Mouse (Mus musculus) cerebellum, adult 2 months (tissue): ENCODE data around the gene Trappc5. TPM values are rescaled to one million over a fixed set of nuclear protein-coding genes. Genes with fewer than 3 reads are reported as not detected.

ENCODE experiments used
- DNase-seq, 2 experiments: peaks; one replicate each; pipeline ENCODE4 v3.0.0; 2021
- H3K27ac ChIP-seq: fragments of 200-500 bp; 2 replicates; pipeline ENCODE4 v1.5.1; 2012; ENCODE audit warnings: low read length, control low read depth, inconsistent platforms; ENCODE audit not compliant: insufficient read depth
- H3K27me3 ChIP-seq: fragments of 200-500 bp; 2 replicates; pipeline ENCODE4 v1.6.1; 2012; ENCODE audit warnings: inconsistent platforms, mild to moderate bottlenecking, low read length, moderate library complexity; ENCODE audit not compliant: control insufficient read depth, insufficient read depth
- H3K4me1 ChIP-seq: fragments of 200-500 bp; 2 replicates; pipeline ENCODE4 v1.6.1; 2011; ENCODE audit warnings: low read length; ENCODE audit not compliant: control insufficient read depth, insufficient read depth
- H3K4me3 ChIP-seq: fragments of 200-500 bp; replicated peaks from 2 replicates; pipeline ENCODE3; 2011; ENCODE audit warnings: mild to moderate bottlenecking, low read depth, low read length, control low read depth; ENCODE audit not compliant: insufficient read depth
- CTCF ChIP-seq: fragments of 200-500 bp; IDR thresholded peaks from 2 replicates; pipeline ENCODE4 v1.5.1; 2011; ENCODE audit warnings: low read depth, mild to moderate bottlenecking, control low read depth, low read length, moderate library complexity, borderline replicate concordance; ENCODE audit not compliant: insufficient read depth
- POLR2A ChIP-seq: fragments of 200-500 bp; IDR thresholded peaks from 2 replicates; pipeline ENCODE4 v1.6.1; 2011; ENCODE audit warnings: low read length, control low read depth, borderline replicate concordance; ENCODE audit not compliant: insufficient read depth
- WGBS: fragments of 180-500 bp; shearing (Covaris S2); methylation state at CpG from one replicate; pipeline ENCODE4 v1.1.7; 2018; 5-methylcytosine and 5-hydroxymethylcytosine counted together
- polyA plus RNA-seq: library from polyadenylated mRNA; depleted of rRNA; stranded (reverse); fragments of >200 nt; gene quantifications from 2 replicates; pipeline ENCODE4 v1.2.3, GENCODE M21; 2012; rRNA removed

The Trappc5 gene
- polyA plus RNA-seq, 1 experiment = 50.2 TPM

GRCm38 (mm10) chr8:3701491-3701890, 25.4 kb downstream of the Trappc5 start:
- 95% methylated on average over 1 of the region's 1 CpGs for WGBS
- Histone ChIP-seq H3K4me3 (no peak overlapping the region), H3K4me1 (no peaks in the 10 kb centered on the region), H3K27me3 (no peaks in the 10 kb centered on the region), H3K27ac (no peak overlapping the region)
- TF ChIP-seq CTCF (no peak), POLR2A (no peak)
- DNase-seq = no peak

- H3K27ac ChIP-seq = no peak overlapping the region
- peak; percentile 38; the same call in 1 of the 2 replicates for TF ChIP-seq CTCF
- TF ChIP-seq POLR2A = no peak
- 35% methylated on average over 4 of the region's 4 CpGs for WGBS
- no peak for DNase-seq
- H3K4me1 ChIP-seq = no peaks in the 10 kb centered on the region
- H3K4me3 ChIP-seq = no peak overlapping the region
- no peaks in the 10 kb centered on the region for H3K27me3 ChIP-seq
Measured at GRCm38 (mm10) chr8:3705711-3706110, 29.6 kb downstream of the Trappc5 start.

GRCm38 (mm10) chr8:3707611-3708010, 31.5 kb downstream of the Trappc5 start:
- H3K4me3 ChIP-seq = no peak overlapping the region
- H3K27ac ChIP-seq = no peak overlapping the region
- no peaks in the 10 kb centered on the region for H3K4me1 ChIP-seq
- no peaks in the 10 kb centered on the region for H3K27me3 ChIP-seq
- TF ChIP-seq POLR2A (no peak), CTCF (no peak)
- no peak for DNase-seq
- 64% methylated on average over 7 of the region's 7 CpGs for WGBS

DNA sequence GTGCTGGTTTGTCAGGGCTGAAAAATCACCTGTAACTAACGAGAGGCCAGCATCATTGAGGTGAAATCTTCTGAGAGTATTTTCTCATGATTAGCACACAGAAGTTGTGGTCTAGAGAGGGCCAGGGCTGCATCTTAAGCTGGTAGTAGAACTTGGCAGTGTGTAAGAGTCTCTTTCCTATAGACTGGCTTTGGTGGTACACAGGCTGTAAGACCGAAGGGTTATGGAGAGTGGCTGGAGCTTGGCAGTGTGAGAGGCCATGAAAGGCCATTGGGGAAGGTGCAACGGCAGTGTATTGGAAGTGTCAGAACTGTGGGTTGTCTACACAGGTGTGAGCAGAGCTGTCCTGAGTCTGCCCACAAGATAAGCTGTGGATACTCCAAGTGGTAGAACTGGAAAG, 34.2 kb downstream of the Trappc5 start:
- no peak for TF ChIP-seq CTCF
- Histone ChIP-seq H3K4me1 (no peaks in the 10 kb centered on the region), H3K27me3 (no peaks in the 10 kb centered on the region), H3K4me3 (no peak overlapping the region), H3K27ac (no peak overlapping the region)
- no peak for DNase-seq
- 79% methylated on average over 3 of the region's 3 CpGs for WGBS

GRCm38 (mm10) chr8:3711646-3712045, 35.5 kb downstream of the Trappc5 start:
- no peak overlapping the region for H3K4me3 ChIP-seq
- TF ChIP-seq POLR2A = no peak
- WGBS = 68% methylated on average over 2 of the region's 2 CpGs
- H3K27me3 ChIP-seq = no peaks in the 10 kb centered on the region
- DNase-seq = no peak
- H3K27ac ChIP-seq = no peak overlapping the region
- H3K4me1 ChIP-seq = no peaks in the 10 kb centered on the region

GRCm38 (mm10) chr8:3717321-3717954, 41.3 kb downstream of the Trappc5 start:
- WGBS = 71% methylated on average over 12 of the region's 12 CpGs
- Histone ChIP-seq H3K27ac (no peak overlapping the region), H3K4me1 (no peaks in the 10 kb centered on the region), H3K27me3 (no peaks in the 10 kb centered on the region), H3K4me3 (no peak overlapping the region)
- DNase-seq = no peak
- TF ChIP-seq CTCF (no peak), POLR2A (no peak)

DNA sequence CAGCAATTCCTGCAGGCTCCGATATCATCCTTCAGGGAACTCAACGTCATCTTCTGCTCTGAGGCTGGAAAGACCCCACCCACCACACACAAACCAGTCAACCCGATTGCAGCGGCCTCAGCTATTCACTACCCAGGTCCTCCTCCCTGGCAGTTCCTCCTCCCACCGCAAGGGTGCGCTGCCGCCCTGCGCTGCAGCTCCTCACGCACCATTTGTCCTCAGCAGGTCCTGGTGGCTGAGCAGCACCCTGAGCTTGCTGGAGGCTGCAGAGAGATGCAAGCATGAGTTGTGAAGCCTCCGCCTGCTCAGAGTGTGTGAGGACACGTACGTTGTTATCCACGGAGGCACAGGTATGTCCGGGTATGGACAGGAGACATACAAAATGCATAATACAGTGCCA, 42.5 kb downstream of the Trappc5 start:
- no peak overlapping the region for H3K4me3 ChIP-seq
- TF ChIP-seq POLR2A (no peak), CTCF (peak; percentile 82)
- no peaks in the 10 kb centered on the region for H3K27me3 ChIP-seq
- peak; percentile 56 to 64 for DNase-seq
- H3K4me1 ChIP-seq = no peaks in the 10 kb centered on the region
- H3K27ac ChIP-seq = no peak overlapping the region
- 18% methylated on average over 14 of the region's 14 CpGs for WGBS

- Histone ChIP-seq H3K27ac (no peak within 1 kb of the TSS), H3K4me3 (no peak within 1 kb of the TSS), H3K27me3 (no peaks in the 10 kb centered on the region), H3K4me1 (no peaks in the 10 kb centered on the region)
- TF ChIP-seq POLR2A (no peak), CTCF (no peak)
- WGBS = 65% methylated on average over 5 of the region's 5 CpGs
- DNase-seq = no peak
Measured at GRCm38 (mm10) chr8:3720551-3720950, 44.5 kb downstream of the Trappc5 start, which contains the start of gene Clec4g. Gene Clec4g (minus strand): TSS chr8:3720651.

- no peaks in the 10 kb centered on the region for H3K27me3 ChIP-seq
- TF ChIP-seq POLR2A (no peak), CTCF (no peak)
- H3K27ac ChIP-seq = no peak overlapping the region
- no peak overlapping the region for H3K4me3 ChIP-seq
- WGBS = 7% methylated on average over 1 of the region's 1 CpGs
- no peaks in the 10 kb centered on the region for H3K4me1 ChIP-seq
- no peak for DNase-seq
Measured at GRCm38 (mm10) chr8:3721041-3721440, 44.9 kb downstream of the Trappc5 start.

Other genes starting within 250 kb of the Trappc5 start
- gene Pex11g, start 208.6 kb upstream of the Trappc5 start, polyA plus RNA-seq = 1.2 and 1.5 TPM in 2 replicates
- gene Tex45, start 205.4 kb upstream of the Trappc5 start, polyA plus RNA-seq = 0.08 and 0.26 TPM in 2 replicates
- 47.2 and 49.6 TPM in 2 replicates for gene Zfp358, start 183.2 kb upstream of the Trappc5 start, polyA plus RNA-seq
- 295 and 322 TPM in 2 replicates for gene Mcoln1, start 175.8 kb upstream of the Trappc5 start, polyA plus RNA-seq
- gene Pnpla6, start 160.9 kb upstream of the Trappc5 start, polyA plus RNA-seq = 80.0 and 83.9 TPM in 2 replicates
- gene C330021F23Rik, start 108.3 kb upstream of the Trappc5 start, polyA plus RNA-seq = 0.28 and 0.30 TPM in 2 replicates
- 31.4 and 32.1 TPM in 2 replicates for gene Camsap3, start 89.0 kb upstream of the Trappc5 start, polyA plus RNA-seq
- gene Xab2, start 55.0 kb upstream of the Trappc5 start, polyA plus RNA-seq = 63.5 and 71.7 TPM in 2 replicates
- gene Pet100, start 54.8 kb upstream of the Trappc5 start, polyA plus RNA-seq = 65.3 and 65.4 TPM in 2 replicates
- gene Pcp2, start 50.8 kb upstream of the Trappc5 start, polyA plus RNA-seq = 2,128 and 2,417 TPM in 2 replicates
- gene Stxbp2, start 45.3 kb upstream of the Trappc5 start, polyA plus RNA-seq = 204 and 217 TPM in 2 replicates
- 0.32 and 0.46 TPM in 2 replicates for gene Retn, start 20.5 kb upstream of the Trappc5 start, polyA plus RNA-seq
- 0.51 and 0.61 TPM in 2 replicates for gene Mcemp1, start 10.5 kb upstream of the Trappc5 start, polyA plus RNA-seq
- 40.0 and 46.6 TPM in 2 replicates for gene Fcor, start 3.9 kb upstream of the Trappc5 start, polyA plus RNA-seq
- gene Fcer2a, start 17.9 kb downstream of the Trappc5 start, polyA plus RNA-seq = 0.47 and 0.82 TPM in 2 replicates
- not detected in 2 replicates for gene Clec4g, start 44.4 kb downstream of the Trappc5 start, polyA plus RNA-seq
- gene Cd209a, start 72.7 kb downstream of the Trappc5 start, polyA plus RNA-seq = 0.18 TPM in 1 of 2 replicates, not detected in the other
- gene Cd209e, start 178.0 kb downstream of the Trappc5 start, polyA plus RNA-seq = not detected in 2 replicates
- not detected in 2 replicates for gene Cd209d, start 202.3 kb downstream of the Trappc5 start, polyA plus RNA-seq